Mouse (Mus musculus): ENCODE data around the gene B9d2. TPM values are rescaled to one million over a fixed set of nuclear protein-coding genes. Genes with fewer than 3 reads are reported as not detected.

Gene B9d2
- total RNA-seq, 2 experiments from 2014 or later, result 15.5 to 16.4 TPM

DNA sequence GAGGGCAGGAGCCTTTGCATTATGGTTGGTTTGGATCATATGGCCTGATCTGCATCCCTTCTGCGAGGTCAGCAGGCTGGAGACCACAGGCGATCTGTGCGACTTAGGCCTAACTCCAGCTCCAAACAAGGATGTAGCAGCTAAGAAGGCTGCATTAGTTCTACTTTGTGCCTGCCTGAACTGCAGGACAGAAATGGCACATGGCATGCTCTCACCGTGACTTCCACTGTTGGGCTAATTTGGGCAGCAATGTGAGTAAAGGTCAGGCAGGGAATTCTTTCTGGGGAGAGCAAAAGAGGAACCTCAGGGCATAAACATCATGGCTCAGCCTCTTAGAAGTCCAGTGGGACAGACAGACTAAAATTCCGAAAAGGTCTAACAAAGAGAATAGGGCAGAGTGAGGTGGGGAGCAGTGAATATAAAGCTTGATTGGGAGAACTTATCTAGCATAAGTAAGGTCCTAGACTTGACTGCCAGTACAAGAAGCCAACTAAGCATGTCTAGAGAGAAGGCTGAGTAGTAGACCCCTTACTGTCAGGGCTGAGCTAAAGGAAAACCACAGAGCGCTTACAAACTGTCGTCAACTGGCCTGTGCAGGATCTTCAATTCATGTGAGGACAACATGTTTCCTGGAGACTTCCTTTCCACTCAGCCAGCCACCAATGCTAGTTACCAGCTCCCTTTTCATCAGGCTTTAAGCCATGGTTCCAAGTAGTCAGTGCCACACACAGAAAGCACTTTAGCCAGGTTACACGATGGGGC, 50.9 kb downstream of the B9d2 start:
- no peak for DNase-seq

DNA sequence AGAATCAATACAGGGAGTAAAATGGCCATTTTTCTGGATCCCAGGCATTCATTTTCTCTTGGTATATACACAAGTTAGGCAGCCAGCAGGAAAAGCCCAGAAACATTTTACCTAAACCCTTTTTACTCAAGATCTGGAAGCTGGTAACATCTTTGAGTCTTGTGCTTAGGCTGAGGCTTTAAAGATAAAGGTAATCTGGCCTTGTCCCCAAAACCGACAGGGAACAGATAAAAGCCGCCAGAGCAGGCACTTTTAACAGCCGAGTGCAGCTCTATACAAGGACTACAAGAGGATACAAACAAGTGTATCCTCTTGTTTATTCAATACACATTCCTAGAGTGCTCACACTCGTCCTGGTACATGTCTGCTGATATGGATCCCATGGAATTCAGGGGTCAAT, 54.4 kb downstream of the B9d2 start:
- no peak for DNase-seq

Other genes starting within 250 kb of the B9d2 start
- 1 to 10 TPM; 9.1 to 9.7 TPM for gene Ceacam1, start 203.2 kb upstream of the B9d2 start, total RNA-seq (2021)
- gene Ceacam2, start 140.9 kb upstream of the B9d2 start, total RNA-seq (2021), result 1 to 10 TPM in 1 of 2 experiments, under 1 TPM in 1; 0.95 to 1.1 TPM
- not detected for gene Erich4, start 64.9 kb upstream of the B9d2 start, total RNA-seq (2021)
- 10 to 100 TPM; 46.1 to 49.5 TPM for gene Dmac2, start 61.4 kb upstream of the B9d2 start, total RNA-seq (2021)
- 1 to 10 TPM; 2.2 to 3.0 TPM for gene B3gnt8, start 54.1 kb upstream of the B9d2 start, total RNA-seq (2021)
- gene Bckdha, start 21.8 kb upstream of the B9d2 start, total RNA-seq (2021), result 10 to 100 TPM; 46.7 to 59.4 TPM
- 10 to 100 TPM; 18.8 to 19.6 TPM for gene Exosc5, start 21.6 kb upstream of the B9d2 start, total RNA-seq (2021)
- gene Tmem91, start 5.6 kb upstream of the B9d2 start, total RNA-seq (2021), result under 1 TPM in 1 of 2 experiments, not detected in 1; 0.56 TPM
- gene Tgfb1, start 6.2 kb downstream of the B9d2 start, total RNA-seq (2021), result 10 to 100 TPM; 40.9 to 42.4 TPM
- 10 to 100 TPM; 42.9 to 44.9 TPM for gene Ccdc97, start 38.3 kb downstream of the B9d2 start, total RNA-seq (2021)
- gene Hnrnpul1, start 74.0 kb downstream of the B9d2 start, total RNA-seq (2021), result 100 to 1,000 TPM; 147 to 149 TPM
- gene Axl, start 107.9 kb downstream of the B9d2 start, total RNA-seq (2021), result 10 to 100 TPM; 79.5 to 90.3 TPM
- gene Cyp2s1, start 136.1 kb downstream of the B9d2 start, total RNA-seq (2021), result 1 to 10 TPM; 7.5 to 8.7 TPM
- gene Cyp2b10, start 216.8 kb downstream of the B9d2 start, total RNA-seq (2021), result under 1 TPM; 0.31 to 0.45 TPM